Mouse (Mus musculus) bone marrow macrophage, adult 2 months (primary cell): ENCODE measurements around the gene Qtrt1.

ENCODE experiments used
- CTCF ChIP-seq: IDR thresholded peaks from 2 replicates; pipeline ENCODE4 v1.5.1; 2012; ENCODE audit warnings: low read depth, mild to moderate bottlenecking, low read length, moderate library complexity
- POLR2A ChIP-seq: IDR thresholded peaks from 2 replicates; pipeline ENCODE4 v1.6.1; 2012; ENCODE audit warnings: mild to moderate bottlenecking, low read depth, low read length, borderline replicate concordance

- TF ChIP-seq CTCF (no peak), POLR2A (no peak)
These were observed 42.9 kb downstream of the Qtrt1 start for GRCm38 (mm10) chr9:21454556-21454955.
